Mouse (Mus musculus) neural tube, embryonic 15.5 days (tissue): ENCODE measurements around the gene Gabrb2. TPM values are rescaled to one million over a fixed set of nuclear protein-coding genes. Genes with fewer than 3 reads are reported as not detected.
A peak's percentile ranks its signal among the peaks of the same experiment; 100 is the strongest.

Experiments used
- ATAC-seq: fragments of 200-750 bp; cut with Nextera tagmentation; 2 replicates; pipeline ENCODE4 v1.8.0; 2017; ENCODE audit warnings: mild to moderate bottlenecking, moderate TSS enrichment, moderate library complexity; ENCODE audit not compliant: low FRiP score
- H3K27ac ChIP-seq: fragments of 300-500 bp; sonication (generic); replicated peaks from 2 replicates; pipeline ENCODE4 v1.5.1; 2015; ENCODE audit warnings: mild to moderate bottlenecking, inconsistent platforms
- H3K27me3 ChIP-seq: fragments of 300-500 bp; sonication (generic); replicated peaks from 2 replicates; pipeline ENCODE4 v1.6.1; 2015; ENCODE audit warnings: inconsistent platforms
- H3K36me3 ChIP-seq: fragments of 300-500 bp; sonication (generic); 2 replicates; pipeline ENCODE4 v1.6.1; 2015; ENCODE audit warnings: inconsistent platforms
- H3K4me1 ChIP-seq: fragments of 300-500 bp; sonication (generic); 2 replicates; pipeline ENCODE4 v1.6.1; 2015; ENCODE audit warnings: inconsistent platforms
- H3K4me2 ChIP-seq: fragments of 300-500 bp; sonication (generic); 2 replicates; pipeline ENCODE4 v1.6.1; 2015; ENCODE audit warnings: inconsistent platforms, mild to moderate bottlenecking, moderate library complexity
- H3K4me3 ChIP-seq: fragments of 300-500 bp; sonication (generic); replicated peaks from 2 replicates; pipeline ENCODE4 v1.5.1; 2015; ENCODE audit warnings: mild to moderate bottlenecking, inconsistent platforms
- H3K9ac ChIP-seq: fragments of 300-500 bp; sonication (generic); replicated peaks from 2 replicates; pipeline ENCODE4 v1.6.1; 2015; ENCODE audit warnings: mild to moderate bottlenecking, inconsistent platforms
- H3K9me3 ChIP-seq: fragments of 300-500 bp; sonication (generic); replicated peaks from 2 replicates; pipeline ENCODE4 v1.6.1; 2016; ENCODE audit warnings: inconsistent platforms
- WGBS: fragments of 180-500 bp; shearing (Covaris S2); methylation state at CpG from one replicate; pipeline ENCODE4 v1.1.7; 2015; ENCODE audit warnings: mixed read lengths; 5-methylcytosine and 5-hydroxymethylcytosine counted together
- polyA plus RNA-seq: library from polyadenylated mRNA; unstranded; fragments of >200 nt; fragmentation: Nextera tagmentation; extraction: Ambion mirVana; gene quantifications from 2 replicates; pipeline ENCODE4 v1.2.1, GENCODE M21; 2015

Gene Gabrb2
- polyA plus RNA-seq, 1 experiment from 2014 or later = 15.3 TPM

GRCm38 (mm10) chr11:42542861-42543260 lies 123.3 kb downstream of the Gabrb2 start:
- H3K27ac ChIP-seq = no peak overlapping the region
- H3K9me3 ChIP-seq = no peaks in the 10 kb centered on the region
- H3K27me3 ChIP-seq = no peaks in the 10 kb centered on the region
- H3K36me3 ChIP-seq = no peaks in the 10 kb centered on the region
- H3K4me3 ChIP-seq = no peak overlapping the region
- ATAC-seq = no peak
- WGBS = 78% methylated on average over 2 of the region's 2 CpGs
- H3K9ac ChIP-seq = no peak overlapping the region
- no peak overlapping the region for H3K4me2 ChIP-seq
- no peaks in the 10 kb centered on the region for H3K4me1 ChIP-seq

GRCm38 (mm10) chr11:42566023-42566422 lies 146.5 kb downstream of the Gabrb2 start:
- Histone ChIP-seq H3K36me3 (no peaks in the 10 kb centered on the region), H3K4me1 (no peaks in the 10 kb centered on the region), H3K9ac (no peak overlapping the region), H3K9me3 (no peaks in the 10 kb centered on the region), H3K4me2 (no peak overlapping the region), H3K27ac (no peak overlapping the region), H3K27me3 (no peaks in the 10 kb centered on the region), H3K4me3 (no peak overlapping the region)
- no peak for ATAC-seq
- 88% methylated on average over 5 of the region's 5 CpGs for WGBS

- Histone ChIP-seq H3K36me3 (no peaks in the 10 kb centered on the region), H3K4me3 (no peak overlapping the region), H3K27ac (no peak overlapping the region), H3K9me3 (no peaks in the 10 kb centered on the region), H3K4me1 (no peaks in the 10 kb centered on the region), H3K4me2 (no peak overlapping the region), H3K27me3 (no peaks in the 10 kb centered on the region), H3K9ac (no peak overlapping the region)
- WGBS = 84% methylated on average over 4 of the region's 4 CpGs
- ATAC-seq = no peak
Observed at GRCm38 (mm10) chr11:42571467-42571866, 151.9 kb downstream of the Gabrb2 start.

- H3K36me3 ChIP-seq = no peaks in the 10 kb centered on the region
- no peaks in the 10 kb centered on the region for H3K9me3 ChIP-seq
- H3K4me3 ChIP-seq = no peak overlapping the region
- no peak overlapping the region for H3K9ac ChIP-seq
- no peaks in the 10 kb centered on the region for H3K27me3 ChIP-seq
- no peak overlapping the region for H3K27ac ChIP-seq
- H3K4me1 ChIP-seq = no peaks in the 10 kb centered on the region
- 91% methylated on average over 3 of the region's 3 CpGs for WGBS
- H3K4me2 ChIP-seq = no peak overlapping the region
- ATAC-seq = no peak
Observed at GRCm38 (mm10) chr11:42575146-42575873, 155.8 kb downstream of the Gabrb2 start.

GRCm38 (mm10) chr11:42579804-42580203 lies 160.2 kb downstream of the Gabrb2 start:
- ATAC-seq = no peak
- no peak overlapping the region for H3K4me2 ChIP-seq
- no peaks in the 10 kb centered on the region for H3K27me3 ChIP-seq
- H3K36me3 ChIP-seq = no peaks in the 10 kb centered on the region
- H3K4me1 ChIP-seq = no peaks in the 10 kb centered on the region
- H3K27ac ChIP-seq = no peak overlapping the region
- no peak overlapping the region for H3K4me3 ChIP-seq
- H3K9me3 ChIP-seq = no peaks in the 10 kb centered on the region
- no peak overlapping the region for H3K9ac ChIP-seq
- 54% methylated on average over 6 of the region's 6 CpGs for WGBS

GRCm38 (mm10) chr11:42581123-42581522 lies 161.6 kb downstream of the Gabrb2 start:
- no peak overlapping the region for H3K4me3 ChIP-seq
- H3K4me1 ChIP-seq = no peaks in the 10 kb centered on the region
- no peaks in the 10 kb centered on the region for H3K9me3 ChIP-seq
- H3K4me2 ChIP-seq = no peak overlapping the region
- H3K36me3 ChIP-seq = no peaks in the 10 kb centered on the region
- WGBS = 49% methylated on average over 4 of the region's 4 CpGs
- H3K27ac ChIP-seq = no peak overlapping the region
- ATAC-seq = peak; percentile 63; the same call in 1 of the 2 replicates
- H3K27me3 ChIP-seq = no peaks in the 10 kb centered on the region
- H3K9ac ChIP-seq = no peak overlapping the region

- no peak overlapping the region for H3K9ac ChIP-seq
- no peak for ATAC-seq
- H3K36me3 ChIP-seq = no peaks in the 10 kb centered on the region
- H3K4me1 ChIP-seq = no peaks in the 10 kb centered on the region
- no peaks in the 10 kb centered on the region for H3K27me3 ChIP-seq
- no peak overlapping the region for H3K4me2 ChIP-seq
- no peak overlapping the region for H3K27ac ChIP-seq
- H3K9me3 ChIP-seq = no peaks in the 10 kb centered on the region
- no peak overlapping the region for H3K4me3 ChIP-seq
Observed at GRCm38 (mm10) chr11:42581753-42582152, 162.2 kb downstream of the Gabrb2 start.

GRCm38 (mm10) chr11:42592418-42592817 lies 172.9 kb downstream of the Gabrb2 start:
- Histone ChIP-seq H3K4me1 (no peaks in the 10 kb centered on the region), H3K27me3 (no peaks in the 10 kb centered on the region), H3K9ac (no peak overlapping the region), H3K9me3 (no peaks in the 10 kb centered on the region), H3K4me2 (no peak overlapping the region), H3K4me3 (no peak overlapping the region), H3K27ac (no peak overlapping the region), H3K36me3 (no peaks in the 10 kb centered on the region)
- no peak for ATAC-seq
- WGBS = 88% methylated on average over 3 of the region's 3 CpGs

GRCm38 (mm10) chr11:42606225-42606624 lies 186.7 kb downstream of the Gabrb2 start:
- H3K4me2 ChIP-seq = no peak overlapping the region
- 66% methylated on average over 1 of the region's 1 CpGs for WGBS
- no peak for ATAC-seq
- no peak overlapping the region for H3K9ac ChIP-seq
- H3K9me3 ChIP-seq = no peaks in the 10 kb centered on the region
- no peaks in the 10 kb centered on the region for H3K27me3 ChIP-seq
- H3K4me1 ChIP-seq = no peaks in the 10 kb centered on the region
- H3K4me3 ChIP-seq = no peak overlapping the region
- no peaks in the 10 kb centered on the region for H3K36me3 ChIP-seq
- H3K27ac ChIP-seq = no peak overlapping the region

- Histone ChIP-seq H3K36me3 (no peaks in the 10 kb centered on the region), H3K9me3 (no peaks in the 10 kb centered on the region), H3K4me2 (no peak overlapping the region), H3K4me1 (no peaks in the 10 kb centered on the region), H3K27me3 (no peaks in the 10 kb centered on the region), H3K9ac (no peak overlapping the region), H3K27ac (no peak overlapping the region), H3K4me3 (no peak overlapping the region)
- ATAC-seq = no peak
- WGBS = 87% methylated on average over 3 of the region's 3 CpGs
Observed at GRCm38 (mm10) chr11:42609128-42609763, 189.7 kb downstream of the Gabrb2 start.

- Histone ChIP-seq H3K36me3 (no peaks in the 10 kb centered on the region), H3K4me2 (no peak overlapping the region), H3K9ac (no peak overlapping the region), H3K9me3 (no peaks in the 10 kb centered on the region), H3K4me1 (no peaks in the 10 kb centered on the region), H3K27me3 (no peaks in the 10 kb centered on the region), H3K4me3 (no peak overlapping the region), H3K27ac (no peak overlapping the region)
- no peak for ATAC-seq
- 42% methylated on average over 2 of the region's 2 CpGs for WGBS
Observed at GRCm38 (mm10) chr11:42618195-42618594, 198.6 kb downstream of the Gabrb2 start.

- Histone ChIP-seq H3K9me3 (no peaks in the 10 kb centered on the region), H3K36me3 (no peaks in the 10 kb centered on the region), H3K9ac (no peak overlapping the region), H3K27ac (no peak overlapping the region), H3K27me3 (no peaks in the 10 kb centered on the region), H3K4me3 (no peak overlapping the region), H3K4me2 (no peak overlapping the region), H3K4me1 (no peaks in the 10 kb centered on the region)
- 86% methylated on average over 4 of the region's 4 CpGs for WGBS
- ATAC-seq = no peak
Observed at GRCm38 (mm10) chr11:42621109-42621508, 201.6 kb downstream of the Gabrb2 start.
